Mouse (Mus musculus) MEL (cell line): ENCODE measurements around the gene Akap13. TPM values are rescaled to one million over a fixed set of nuclear protein-coding genes. Genes with fewer than 3 reads are reported as not detected.

Experiments used
- DNase-seq: peaks from one replicate; pipeline ENCODE4 v3.0.0; 2011; ENCODE audit warnings: low read depth, low spot score
- H3K27ac ChIP-seq: 2 replicates; pipeline ENCODE4 v1.5.1; 2012; ENCODE audit warnings: low read depth, mild to moderate bottlenecking, control low read depth, low read length, moderate library complexity; ENCODE audit not compliant: control insufficient read depth
- H3K27me3 ChIP-seq, 2 experiments: fragments of 150-350 bp in 1 of 2; sonication (generic) in 1 of 2; 2 replicates each; pipeline ENCODE4 v1.6.1; 2012; ENCODE audit warnings: low read length in 2 of 2, mild to moderate bottlenecking in 2 of 2, improper control_type of control experiment in 1 of 2, moderate library complexity in 1 of 2; ENCODE audit not compliant: insufficient read depth in 2 of 2, control insufficient read depth in 1 of 2
- H3K36me3 ChIP-seq, 2 experiments: 2 replicates each; pipeline ENCODE4 v1.6.1; 2012 to 2014; ENCODE audit warnings: low read length in 2 of 2, improper control_type of control experiment in 1 of 2, inconsistent platforms in 1 of 2, mild to moderate bottlenecking in 1 of 2; ENCODE audit not compliant: insufficient read depth in 2 of 2, control insufficient read depth in 1 of 2
- H3K4me1 ChIP-seq, 2 experiments: fragments of 150-350 bp in 1 of 2; sonication (generic) in 1 of 2; 2 replicates each; pipeline ENCODE4 v1.6.1; 2012; ENCODE audit warnings: low read length in 2 of 2, improper control_type of control experiment in 1 of 2, mild to moderate bottlenecking in 1 of 2; ENCODE audit not compliant: insufficient read depth in 2 of 2, control insufficient read depth in 1 of 2
- H3K4me3 ChIP-seq, 2 experiments: fragments of 150-350 bp in 1 of 2; sonication (generic) in 1 of 2; 2 replicates each; pipeline ENCODE4 v1.5.1; 2012; ENCODE audit warnings: low read depth in 2 of 2, low read length in 2 of 2, mild to moderate bottlenecking in 2 of 2, moderate library complexity in 2 of 2, control low read depth in 1 of 2, improper control_type of control experiment in 1 of 2; ENCODE audit not compliant: control insufficient read depth in 1 of 2, insufficient read depth in 1 of 2
- H3K79me2 ChIP-seq: 2 replicates; pipeline ENCODE4 v1.6.1; 2012; ENCODE audit warnings: mild to moderate bottlenecking, low read length, moderate library complexity; ENCODE audit not compliant: control insufficient read depth, poor library complexity, insufficient read depth
- H3K9ac ChIP-seq: 2 replicates; pipeline ENCODE4 v1.6.1; 2012; ENCODE audit warnings: low read depth, mild to moderate bottlenecking, control low read depth, low read length, moderate library complexity; ENCODE audit not compliant: control insufficient read depth, poor library complexity, severe bottlenecking
- H3K9me3 ChIP-seq: fragments of 150-350 bp; sonication (generic); replicated peaks from 2 replicates; pipeline ENCODE4 v1.6.1; 2012; ENCODE audit warnings: mild to moderate bottlenecking, low read length, improper control_type of control experiment, moderate library complexity; ENCODE audit not compliant: insufficient read depth
- CHD1 ChIP-seq: IDR thresholded peaks from 2 replicates; pipeline ENCODE4 v1.6.1; 2012; ENCODE audit warnings: low read depth, mild to moderate bottlenecking, inconsistent platforms, low read length, improper control_type of control experiment
- CHD2 ChIP-seq: IDR thresholded peaks from 2 replicates; pipeline ENCODE4 v1.6.1; 2011; ENCODE audit warnings: low read length, improper control_type of control experiment
- E2F4 ChIP-seq: IDR thresholded peaks from 2 replicates; pipeline ENCODE4 v1.6.1; 2011; ENCODE audit warnings: low read depth, low read length, improper control_type of control experiment, borderline replicate concordance
- ELF1 ChIP-seq: IDR thresholded peaks from 2 replicates; pipeline ENCODE4 v1.6.1; 2014; ENCODE audit warnings: low read depth, mild to moderate bottlenecking, inconsistent platforms, low read length, improper control_type of control experiment, moderate library complexity
- EP300 ChIP-seq, 2 experiments: IDR thresholded peaks; 2 replicates each; pipeline ENCODE4 v1.6.1; 2011; ENCODE audit warnings: improper control_type of control experiment in 2 of 2, low read length in 2 of 2, low read depth in 1 of 2, mild to moderate bottlenecking in 1 of 2
- ETS1 ChIP-seq: IDR thresholded peaks from 2 replicates; pipeline ENCODE4 v1.6.1; 2012; ENCODE audit warnings: low read depth, mild to moderate bottlenecking, inconsistent platforms, low read length, improper control_type of control experiment, moderate library complexity
- MAZ ChIP-seq: IDR thresholded peaks from 2 replicates; pipeline ENCODE4 v1.6.1; 2012; ENCODE audit warnings: low read depth, mild to moderate bottlenecking, inconsistent platforms, low read length, improper control_type of control experiment
- MXI1 ChIP-seq: IDR thresholded peaks from 2 replicates; pipeline ENCODE4 v1.6.1; 2011; ENCODE audit warnings: mild to moderate bottlenecking, low read depth, low read length, improper control_type of control experiment
- MYB ChIP-seq: IDR thresholded peaks from 2 replicates; pipeline ENCODE4 v1.6.1; 2011; ENCODE audit warnings: mild to moderate bottlenecking, low read depth, low read length, improper control_type of control experiment
- MYC ChIP-seq: IDR thresholded peaks from 2 replicates; pipeline ENCODE4 v1.6.1; 2011; ENCODE audit warnings: low read depth, mild to moderate bottlenecking, low read length, improper control_type of control experiment, moderate library complexity
- NELFE ChIP-seq: IDR thresholded peaks from 2 replicates; pipeline ENCODE4 v1.6.1; 2011; ENCODE audit warnings: low read depth, low read length, improper control_type of control experiment
- POLR2A ChIP-seq, 2 experiments: IDR thresholded peaks; 2 replicates each; pipeline ENCODE4 v1.6.1; 2011 to 2012; ENCODE audit warnings: low read length in 2 of 2, mild to moderate bottlenecking in 2 of 2, control low read depth in 1 of 2, improper control_type of control experiment in 1 of 2, low read depth in 1 of 2, moderate library complexity in 1 of 2; ENCODE audit not compliant: control insufficient read depth in 1 of 2, insufficient read depth in 1 of 2, poor library complexity in 1 of 2
- POLR2AphosphoS2 ChIP-seq: IDR thresholded peaks from 2 replicates; pipeline ENCODE4 v1.6.1; 2011; ENCODE audit warnings: low read length, improper control_type of control experiment
- POLR2AphosphoS5 ChIP-seq: IDR thresholded peaks from 2 replicates; pipeline ENCODE4 v1.6.1; 2012; ENCODE audit warnings: low read depth, borderline replicate concordance, mild to moderate bottlenecking, inconsistent platforms, low read length, moderate library complexity, mixed read lengths
- SIN3A ChIP-seq: IDR thresholded peaks from 2 replicates; pipeline ENCODE4 v1.6.1; 2012; ENCODE audit warnings: low read length, improper control_type of control experiment, inconsistent platforms
- USF2 ChIP-seq, 2 experiments: IDR thresholded peaks; 2 replicates each; pipeline ENCODE4 v1.6.1; 2011 to 2012; ENCODE audit warnings: improper control_type of control experiment in 2 of 2, low read length in 2 of 2, borderline replicate concordance in 1 of 2, inconsistent platforms in 1 of 2, low read depth in 1 of 2, mild to moderate bottlenecking in 1 of 2; ENCODE audit not compliant: insufficient read depth in 1 of 2
- ZC3H11A ChIP-seq: IDR thresholded peaks from 2 replicates; pipeline ENCODE4 v1.6.1; 2012; ENCODE audit warnings: low read depth, mild to moderate bottlenecking, inconsistent platforms, low read length, improper control_type of control experiment
- ZKSCAN1 ChIP-seq: IDR thresholded peaks from 2 replicates; pipeline ENCODE4 v1.6.1; 2012; ENCODE audit warnings: low read depth, mild to moderate bottlenecking, inconsistent platforms, low read length, improper control_type of control experiment, moderate library complexity
- ZMIZ1 ChIP-seq: IDR thresholded peaks from 2 replicates; pipeline ENCODE4 v1.6.1; 2012; ENCODE audit warnings: low read depth, mild to moderate bottlenecking, inconsistent platforms, low read length, improper control_type of control experiment, moderate library complexity
- polyA plus RNA-seq, 2 experiments: library from polyadenylated mRNA; stranded (reverse) in 1 of 2; unstranded in 1 of 2; fragments of >175 nt in 1 of 2; fragments of >200 nt in 1 of 2; gene quantifications; 2 replicates each; pipeline versions ENCODE4 v1.2.1 to v1.2.4; 2012; ENCODE audit warnings: low replicate concordance in 2 of 2, low read depth in 1 of 2; ENCODE audit not compliant: insufficient read length in 2 of 2, insufficient read depth in 1 of 2, missing spikeins in 1 of 2
- total RNA-seq: library from RNA; depleted of rRNA; stranded (reverse); fragments of 300-350 nt; gene quantifications from 2 replicates; pipeline ENCODE4 v1.2.3, GENCODE M21; 2012

Akap13 gene
- total and polyA plus RNA-seq, 3 experiments = 4.1 to 4.5 TPM; not detected in 1

GRCm38 (mm10) chr7:75559915-75560314, 104.6 kb downstream of the Akap13 start:
- Histone ChIP-seq H3K79me2 (no peaks in the 10 kb centered on the region), H3K4me1 (peaks cover 0 to 2% of the 10 kb centered on the region in 2 experiments; a peak in 1 of 4 replicates), H3K9me3 (no peaks in the 10 kb centered on the region), H3K9ac (no peak overlapping the region), H3K27me3 (no peaks in the 10 kb centered on the region), H3K27ac (no peak overlapping the region), H3K4me3 (no peak overlapping the region), H3K36me3 (peaks cover 0 to 2% of the 10 kb centered on the region in 2 experiments; a peak in 1 of 4 replicates)
- TF ChIP-seq ETS1 (no peak), POLR2AphosphoS2 (no peak), SIN3A (no peak), NELFE (no peak), USF2 (IDR thresholded peaks at IDR 0.05; ENCODE audit: borderline replicate concordance in 1 of 2, insufficient read depth in 1 of 2, low read depth in 1 of 2, low read length in 2 of 2) (no peak), ZKSCAN1 (no peak), POLR2AphosphoS5 (no peak), ZC3H11A (no peak)
- no peak for DNase-seq

GRCm38 (mm10) chr7:75560566-75560965, 105.2 kb downstream of the Akap13 start:
- Histone ChIP-seq H3K4me1 (peaks cover 0 to 2% of the 10 kb centered on the region in 2 experiments; a peak in 1 of 4 replicates), H3K4me3 (no peak overlapping the region), H3K9me3 (no peaks in the 10 kb centered on the region), H3K27ac (no peak overlapping the region), H3K27me3 (no peaks in the 10 kb centered on the region), H3K36me3 (peaks cover 0 to 2% of the 10 kb centered on the region in 2 experiments; a peak in 1 of 4 replicates), H3K79me2 (no peaks in the 10 kb centered on the region), H3K9ac (no peak overlapping the region)
- no peak for TF ChIP-seq POLR2A (IDR thresholded peaks at IDR 0.05; ENCODE audit: control insufficient read depth in 1 of 2, insufficient read depth in 1 of 2, low read depth in 1 of 2, low read length in 2 of 2, poor library complexity in 1 of 2)
- TF ChIP-seq ETS1 = no peak
- TF ChIP-seq MYC = no peak
- no peak for TF ChIP-seq E2F4
- TF ChIP-seq NELFE = no peak
- no peak for TF ChIP-seq ZKSCAN1
- TF ChIP-seq MAZ = no peak
- no peak for TF ChIP-seq CHD1
- TF ChIP-seq CHD2 = no peak
- no peak for TF ChIP-seq ZMIZ1
- no peak for DNase-seq

GRCm38 (mm10) chr7:75561134-75561533, 105.8 kb downstream of the Akap13 start:
- TF ChIP-seq POLR2A (IDR thresholded peaks at IDR 0.05; ENCODE audit: control insufficient read depth in 1 of 2, insufficient read depth in 1 of 2, low read depth in 1 of 2, low read length in 2 of 2, poor library complexity in 1 of 2) = no peak
- TF ChIP-seq ELF1 = no peak
- TF ChIP-seq MYB = no peak
- no peak for TF ChIP-seq EP300 (IDR thresholded peaks at IDR 0.05; ENCODE audit: low read depth in 1 of 2, low read length in 2 of 2)
- no peak for TF ChIP-seq E2F4
- no peak for TF ChIP-seq MXI1
- Histone ChIP-seq H3K27me3 (no peaks in the 10 kb centered on the region), H3K36me3 (peaks cover 0 to 2% of the 10 kb centered on the region in 2 experiments; a peak in 1 of 4 replicates), H3K4me3 (no peak overlapping the region), H3K79me2 (no peaks in the 10 kb centered on the region), H3K9me3 (no peaks in the 10 kb centered on the region), H3K27ac (no peak overlapping the region), H3K9ac (no peak overlapping the region), H3K4me1 (peaks cover 0 to 2% of the 10 kb centered on the region in 2 experiments; a peak in 1 of 4 replicates)
- DNase-seq = no peak
